Mouse (Mus musculus): ENCODE data around the gene Lrig2. TPM values are rescaled to one million over a fixed set of nuclear protein-coding genes. Genes with fewer than 3 reads are reported as not detected.

Gene Lrig2
- polyA plus RNA-seq, 1 experiment from 2014 or later: 16.1 TPM

DNA sequence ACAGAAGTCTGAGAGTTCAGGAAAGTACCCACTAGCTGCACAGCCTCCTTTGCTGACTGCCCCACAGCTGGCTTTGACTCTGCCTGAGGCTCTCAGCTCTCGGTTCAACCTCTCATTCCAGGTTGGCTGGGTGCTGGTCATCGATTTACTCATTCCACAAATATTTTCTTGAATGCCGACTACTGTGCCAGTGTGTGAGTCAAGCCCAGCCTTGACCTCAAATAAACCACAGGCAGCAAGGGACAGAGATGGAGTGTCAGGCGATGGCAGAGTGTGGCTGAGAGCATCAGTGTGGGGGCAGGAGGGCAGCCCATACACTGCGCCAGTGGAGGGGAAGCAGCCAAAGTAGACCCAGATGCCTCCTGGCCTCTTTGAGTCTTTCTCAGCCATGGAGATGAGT lies 151.4 kb downstream of the Lrig2 start:
- no peak for DNase-seq (ENCODE audit: low spot score)
- ATAC-seq (ENCODE audit: low read depth): no peak
- Histone ChIP-seq H3K4me1 (ENCODE audit: control insufficient read depth, insufficient read depth, low read length) (no peaks in the 10 kb centered on the region), H3K4me2 (ENCODE audit: low read depth, low read length) (no peak overlapping the region), H3K27me3 (replicated peaks; ENCODE audit: control insufficient read depth, insufficient read depth, low read length) (no peaks in the 10 kb centered on the region), H3K9ac (ENCODE audit: low read depth, low read length) (no peak overlapping the region), H3K4me3 (ENCODE audit: low read depth, low read length) (no peak overlapping the region), H3K27ac (replicated peaks; ENCODE audit: low read depth, low read length) (no peak overlapping the region), H3K9me3 (ENCODE audit: control insufficient read depth, low read length) (no peaks in the 10 kb centered on the region), H3K36me3 (ENCODE audit: control insufficient read depth, insufficient read depth, low read length) (no peaks in the 10 kb centered on the region)
- WGBS: 54% methylated on average over 5 of the region's 5 CpGs

DNA sequence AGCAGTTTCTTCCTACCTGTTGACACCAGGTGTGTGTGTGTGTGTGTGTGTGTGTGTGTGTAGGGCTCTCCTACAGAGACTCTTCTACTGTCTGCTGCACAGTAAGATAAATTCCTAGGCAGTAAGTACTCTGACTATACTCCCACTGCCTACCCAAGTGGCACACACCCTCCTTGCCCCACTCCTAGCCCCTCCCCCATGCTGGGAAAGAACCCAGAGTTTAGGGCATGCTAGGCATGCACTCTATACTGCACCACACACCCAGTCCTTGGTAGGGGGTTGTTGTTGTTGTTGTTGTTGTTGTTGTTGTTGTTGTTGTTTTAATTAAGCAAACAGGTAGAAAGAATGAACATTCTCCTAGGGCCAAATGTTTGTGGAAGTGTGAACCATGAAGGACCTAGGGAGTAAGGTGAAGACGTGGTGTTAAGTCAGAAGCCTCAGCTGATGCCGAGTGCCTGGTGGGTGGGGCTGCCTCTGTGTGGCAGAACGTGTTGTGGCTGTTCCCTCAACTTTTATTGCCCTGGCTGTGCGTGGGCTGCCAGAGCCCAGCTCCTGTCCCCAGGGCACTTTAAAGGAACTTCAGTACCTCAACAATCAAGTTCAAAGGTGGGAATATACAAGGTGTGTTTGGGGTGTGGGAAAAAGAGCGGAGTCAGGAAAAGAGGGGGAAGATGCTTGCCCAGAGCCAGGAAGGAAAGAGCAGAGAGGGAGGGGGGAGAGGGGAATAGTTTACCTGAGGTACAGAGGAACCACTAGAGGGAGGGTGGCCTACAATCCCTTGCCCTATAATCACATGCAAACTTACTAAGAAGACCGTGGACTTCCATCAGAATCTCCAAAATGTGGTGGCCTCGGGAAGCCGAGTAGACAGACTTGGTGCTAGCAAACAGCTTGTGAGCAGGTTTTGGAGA lies 152.2 kb downstream of the Lrig2 start:
- WGBS: 45% methylated on average over 8 of the region's 8 CpGs
- Histone ChIP-seq H3K4me1 (ENCODE audit: control insufficient read depth, insufficient read depth, low read length) (no peaks in the 10 kb centered on the region), H3K27me3 (replicated peaks; ENCODE audit: control insufficient read depth, insufficient read depth, low read length) (no peaks in the 10 kb centered on the region), H3K9ac (ENCODE audit: low read depth, low read length) (no peak overlapping the region), H3K9me3 (ENCODE audit: control insufficient read depth, low read length) (no peaks in the 10 kb centered on the region), H3K4me2 (ENCODE audit: low read depth, low read length) (no peak overlapping the region), H3K36me3 (ENCODE audit: control insufficient read depth, insufficient read depth, low read length) (no peaks in the 10 kb centered on the region), H3K27ac (replicated peaks; ENCODE audit: low read depth, low read length) (no peak overlapping the region), H3K4me3 (ENCODE audit: low read depth, low read length) (no peak overlapping the region)
- ATAC-seq (ENCODE audit: low read depth) (no peak), DNase-seq (ENCODE audit: low spot score) (no peak)

DNA sequence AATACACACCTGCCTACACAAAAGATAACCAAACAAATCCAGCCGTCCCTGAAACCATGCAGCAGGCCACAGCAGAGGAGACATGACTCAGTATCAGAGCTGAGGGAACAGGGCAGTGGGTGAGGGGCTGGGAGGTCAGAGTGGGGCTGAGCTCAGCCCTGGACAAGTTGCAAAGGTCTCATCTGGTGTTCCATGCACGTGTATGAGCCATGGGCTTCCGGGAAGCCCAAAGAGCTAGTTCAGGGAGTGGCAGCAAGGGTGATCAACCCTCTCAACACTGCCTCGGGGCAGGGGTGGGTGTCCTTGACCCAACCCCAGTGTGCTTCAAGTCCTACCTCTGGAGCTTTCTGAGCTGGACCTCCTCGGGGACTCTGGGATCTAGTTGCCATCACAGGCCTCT lies 153.0 kb downstream of the Lrig2 start:
- 70% methylated on average over 3 of the region's 5 CpGs for WGBS
- no peak overlapping the region for H3K9ac ChIP-seq (ENCODE audit: low read depth, low read length)
- H3K27ac ChIP-seq (replicated peaks; ENCODE audit: low read depth, low read length): no peak overlapping the region

DNA sequence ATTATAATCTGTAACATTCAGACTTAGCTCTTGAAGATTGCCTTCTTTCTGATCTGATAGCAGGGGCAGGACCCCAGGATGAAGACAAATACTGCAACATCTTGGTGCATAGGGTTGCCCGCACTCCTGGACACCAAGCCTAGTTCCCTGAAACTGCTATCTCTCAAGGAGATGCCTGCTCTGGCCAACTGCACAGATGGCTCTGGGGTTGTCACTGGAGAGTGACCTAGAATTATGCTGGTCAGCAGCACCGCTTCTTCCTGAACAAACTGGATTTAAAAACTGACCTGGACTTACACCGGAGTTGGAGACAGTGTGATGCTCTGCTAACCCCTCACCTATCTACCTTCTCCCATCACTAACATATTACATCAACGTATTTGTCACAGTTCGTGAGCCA lies 155.6 kb downstream of the Lrig2 start:
- ATAC-seq (ENCODE audit: low read depth): no peak
- H3K4me3 ChIP-seq (ENCODE audit: low read depth, low read length): no peak overlapping the region
- H3K4me2 ChIP-seq (ENCODE audit: low read depth, low read length): no peak overlapping the region
- H3K27ac ChIP-seq (replicated peaks; ENCODE audit: low read depth, low read length): no peak overlapping the region
- no peaks in the 10 kb centered on the region for H3K9me3 ChIP-seq (ENCODE audit: control insufficient read depth, low read length)
- WGBS: 97% methylated on average over 5 of the region's 5 CpGs
- H3K36me3 ChIP-seq (ENCODE audit: control insufficient read depth, insufficient read depth, low read length): no peaks in the 10 kb centered on the region
- no peak overlapping the region for H3K9ac ChIP-seq (ENCODE audit: low read depth, low read length)
- H3K4me1 ChIP-seq (ENCODE audit: control insufficient read depth, insufficient read depth, low read length): 0 out of 2 replicates have a peak, but pooled peaks cover 5% of the 10 kb centered on the region
- DNase-seq (ENCODE audit: low spot score): no peak
- no peaks in the 10 kb centered on the region for H3K27me3 ChIP-seq (replicated peaks; ENCODE audit: control insufficient read depth, insufficient read depth, low read length)

More for the DNA sequence above, 153.0 kb downstream of the Lrig2 start:
- H3K4me1 ChIP-seq (ENCODE audit: control insufficient read depth, insufficient read depth, low read length): no peaks in the 10 kb centered on the region
- H3K27me3 ChIP-seq (replicated peaks; ENCODE audit: control insufficient read depth, insufficient read depth, low read length): no peaks in the 10 kb centered on the region
- no peaks in the 10 kb centered on the region for H3K36me3 ChIP-seq (ENCODE audit: control insufficient read depth, insufficient read depth, low read length)
- H3K9me3 ChIP-seq (ENCODE audit: control insufficient read depth, low read length): no peaks in the 10 kb centered on the region
- H3K4me2 ChIP-seq (ENCODE audit: low read depth, low read length): no peak overlapping the region
- no peak overlapping the region for H3K4me3 ChIP-seq (ENCODE audit: low read depth, low read length)
- DNase-seq (ENCODE audit: low spot score): no peak
- no peak for ATAC-seq (ENCODE audit: low read depth)

DNA sequence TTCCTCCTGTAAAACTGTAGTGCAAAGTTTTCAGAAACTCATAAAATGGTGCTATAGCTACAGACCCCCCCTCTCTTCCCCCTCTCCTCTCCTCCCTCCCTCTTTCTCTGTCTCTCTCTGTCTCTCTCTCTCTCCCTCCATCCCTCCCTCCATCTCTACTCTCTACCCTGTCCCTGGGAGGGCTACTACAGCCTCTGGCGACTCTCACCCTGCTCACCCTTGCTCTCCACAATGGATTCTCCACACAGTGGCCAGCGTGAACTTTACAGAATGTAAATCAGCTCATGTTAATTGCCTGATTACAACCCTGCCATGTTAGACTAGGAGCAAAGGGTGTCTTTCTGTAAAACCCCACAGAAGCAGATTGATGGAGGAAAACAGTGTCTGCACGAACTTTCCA lies 157.8 kb downstream of the Lrig2 start:
- H3K36me3 ChIP-seq (ENCODE audit: control insufficient read depth, insufficient read depth, low read length): no peaks in the 10 kb centered on the region
- H3K9ac ChIP-seq (ENCODE audit: low read depth, low read length): no peak overlapping the region
- H3K4me3 ChIP-seq (ENCODE audit: low read depth, low read length): no peak overlapping the region
- WGBS: 45% methylated on average over 3 of the region's 3 CpGs
- H3K4me1 ChIP-seq (ENCODE audit: control insufficient read depth, insufficient read depth, low read length): peaks cover 25% of the 10 kb centered on the region
- DNase-seq (ENCODE audit: low spot score) (no peak), ATAC-seq (ENCODE audit: low read depth) (no peak)
- H3K27ac ChIP-seq (replicated peaks; ENCODE audit: low read depth, low read length): no peak overlapping the region
- no peaks in the 10 kb centered on the region for H3K9me3 ChIP-seq (ENCODE audit: control insufficient read depth, low read length)
- no peaks in the 10 kb centered on the region for H3K27me3 ChIP-seq (replicated peaks; ENCODE audit: control insufficient read depth, insufficient read depth, low read length)
- no peak overlapping the region for H3K4me2 ChIP-seq (ENCODE audit: low read depth, low read length)

DNA sequence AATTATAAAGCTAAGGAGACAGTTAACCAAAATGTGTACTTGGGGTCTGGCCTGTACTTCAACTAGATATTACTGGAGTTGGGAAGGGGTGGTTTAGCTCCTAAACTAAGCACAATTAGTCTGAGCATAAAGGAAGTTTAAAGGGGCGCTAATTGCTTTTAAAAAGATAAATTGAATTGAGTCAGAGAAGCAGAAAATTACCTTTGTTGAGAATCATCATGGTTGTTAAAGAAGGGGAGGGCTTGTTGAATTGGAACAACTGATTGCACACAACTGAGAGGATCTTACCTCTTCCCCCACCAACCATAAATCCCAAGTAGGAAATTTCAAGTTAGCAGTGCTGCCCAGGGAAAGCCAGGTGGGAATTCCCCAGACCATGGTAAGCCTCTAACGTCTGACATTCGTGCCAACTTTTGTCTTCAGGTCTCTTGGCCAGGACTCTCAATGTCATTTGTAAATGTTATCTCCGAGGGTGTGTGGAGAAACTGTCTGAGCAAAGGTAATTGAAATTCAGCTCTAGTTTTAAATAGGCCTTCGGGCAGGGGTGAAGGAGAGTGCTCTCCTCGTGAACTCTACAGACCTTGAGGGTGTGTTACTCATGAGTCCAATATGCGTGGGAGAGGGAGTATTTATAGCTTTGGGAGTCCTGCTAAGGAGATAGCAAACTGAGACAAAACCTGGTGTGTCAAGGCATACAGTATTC lies 159.2 kb downstream of the Lrig2 start:
- Histone ChIP-seq H3K36me3 (ENCODE audit: control insufficient read depth, insufficient read depth, low read length) (no peaks in the 10 kb centered on the region), H3K4me2 (ENCODE audit: low read depth, low read length) (no peak overlapping the region), H3K27ac (replicated peaks; ENCODE audit: low read depth, low read length) (no peak overlapping the region), H3K9me3 (ENCODE audit: control insufficient read depth, low read length) (no peaks in the 10 kb centered on the region), H3K27me3 (replicated peaks; ENCODE audit: control insufficient read depth, insufficient read depth, low read length) (no peaks in the 10 kb centered on the region), H3K4me3 (ENCODE audit: low read depth, low read length) (no peak overlapping the region), H3K9ac (ENCODE audit: low read depth, low read length) (no peak overlapping the region), H3K4me1 (ENCODE audit: control insufficient read depth, insufficient read depth, low read length) (peaks cover 25% of the 10 kb centered on the region)
- ATAC-seq (ENCODE audit: low read depth) (no peak), DNase-seq (ENCODE audit: low spot score) (no peak)
- 58% methylated on average over 7 of the region's 7 CpGs for WGBS

DNA sequence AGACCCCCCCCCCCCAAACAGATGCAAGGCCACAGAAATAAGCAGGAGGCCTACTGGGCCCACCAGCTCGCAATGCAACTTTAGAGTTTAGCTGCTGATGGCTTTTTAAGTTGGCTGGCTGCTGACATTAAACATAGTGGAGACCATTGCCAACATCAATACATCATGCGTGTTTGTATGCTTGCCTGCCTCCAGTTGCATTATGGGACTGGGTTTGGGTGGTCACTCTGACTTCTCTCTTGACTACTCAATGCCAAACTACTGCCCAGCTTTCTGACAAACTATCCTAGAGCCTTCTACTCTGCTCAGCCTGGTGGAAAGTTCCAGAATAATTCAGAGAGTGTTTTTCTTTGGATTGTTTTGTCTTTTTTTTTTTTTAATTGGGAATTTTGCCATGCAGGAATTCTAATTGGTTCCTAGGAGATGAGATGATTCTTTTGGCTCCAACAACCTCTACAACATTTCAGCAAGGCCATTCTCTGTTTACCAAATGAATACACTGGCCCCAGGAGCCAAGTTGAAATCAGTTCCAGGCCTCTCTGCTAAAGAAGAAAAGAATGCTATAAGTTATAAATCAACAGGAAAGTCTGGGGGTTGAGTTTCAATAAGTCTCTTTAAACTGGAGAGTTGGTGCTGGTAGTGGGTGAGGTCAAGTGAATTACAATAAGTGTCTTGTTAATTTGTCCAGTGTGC lies 161.3 kb downstream of the Lrig2 start:
- peak overlapping the region; percentile 54 for H3K27ac ChIP-seq (replicated peaks; ENCODE audit: low read depth, low read length)
- WGBS: 69% methylated on average over 2 of the region's 2 CpGs
- peaks cover 25% of the 10 kb centered on the region for H3K4me1 ChIP-seq (ENCODE audit: control insufficient read depth, insufficient read depth, low read length)
- no peak overlapping the region for H3K4me2 ChIP-seq (ENCODE audit: low read depth, low read length)
- H3K4me3 ChIP-seq (ENCODE audit: low read depth, low read length): no peak overlapping the region
- H3K9ac ChIP-seq (ENCODE audit: low read depth, low read length): no peak overlapping the region
- H3K36me3 ChIP-seq (ENCODE audit: control insufficient read depth, insufficient read depth, low read length): no peaks in the 10 kb centered on the region
- H3K9me3 ChIP-seq (ENCODE audit: control insufficient read depth, low read length): no peaks in the 10 kb centered on the region
- DNase-seq (ENCODE audit: low spot score): peak; percentile 86
- ATAC-seq (ENCODE audit: low read depth): no peak
- no peaks in the 10 kb centered on the region for H3K27me3 ChIP-seq (replicated peaks; ENCODE audit: control insufficient read depth, insufficient read depth, low read length)

DNA sequence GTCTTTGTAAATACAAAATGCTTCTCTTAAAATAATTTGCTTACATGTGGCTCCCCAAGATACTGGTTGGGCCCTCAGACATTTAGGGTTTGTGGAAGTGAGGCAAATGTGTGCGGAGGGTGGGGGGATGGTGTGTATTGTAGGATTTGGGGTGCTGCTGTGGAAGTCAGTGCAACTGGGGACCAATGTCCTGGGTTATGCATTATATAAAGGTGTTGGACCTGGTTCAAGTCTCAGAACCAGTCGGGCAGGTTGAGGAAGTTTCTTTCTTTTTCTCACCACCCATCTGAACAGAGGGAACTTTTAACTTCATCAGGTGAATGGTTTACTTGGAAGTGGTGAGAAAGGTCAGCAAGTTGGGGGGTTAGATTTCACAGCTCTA lies 161.9 kb downstream of the Lrig2 start:
- Histone ChIP-seq H3K27me3 (replicated peaks; ENCODE audit: control insufficient read depth, insufficient read depth, low read length) (no peaks in the 10 kb centered on the region), H3K27ac (replicated peaks; ENCODE audit: low read depth, low read length) (peak overlapping the region; percentile 54), H3K4me1 (ENCODE audit: control insufficient read depth, insufficient read depth, low read length) (peaks cover 25% of the 10 kb centered on the region), H3K9me3 (ENCODE audit: control insufficient read depth, low read length) (no peaks in the 10 kb centered on the region), H3K9ac (ENCODE audit: low read depth, low read length) (no peak overlapping the region), H3K4me3 (ENCODE audit: low read depth, low read length) (no peak overlapping the region), H3K36me3 (ENCODE audit: control insufficient read depth, insufficient read depth, low read length) (no peaks in the 10 kb centered on the region), H3K4me2 (ENCODE audit: low read depth, low read length) (no peak overlapping the region; the same call in 1 of the 2 replicates)
- peak; percentile 58 for DNase-seq (ENCODE audit: low spot score)
- WGBS: 72% methylated on average over 2 of the region's 2 CpGs
- ATAC-seq (ENCODE audit: low read depth): peak; percentile 45
